Mouse (Mus musculus) R1 (cell line): ENCODE measurements around the gene Zfand3.
A peak's percentile ranks its signal among the peaks of the same experiment; 100 is the strongest.

Experiments
- DNase-seq: peaks from one replicate; pipeline ENCODE4 v3.0.0-alpha.2; 2018; ENCODE audit warnings: low read depth, low spot score

The Zfand3 gene

DNA sequence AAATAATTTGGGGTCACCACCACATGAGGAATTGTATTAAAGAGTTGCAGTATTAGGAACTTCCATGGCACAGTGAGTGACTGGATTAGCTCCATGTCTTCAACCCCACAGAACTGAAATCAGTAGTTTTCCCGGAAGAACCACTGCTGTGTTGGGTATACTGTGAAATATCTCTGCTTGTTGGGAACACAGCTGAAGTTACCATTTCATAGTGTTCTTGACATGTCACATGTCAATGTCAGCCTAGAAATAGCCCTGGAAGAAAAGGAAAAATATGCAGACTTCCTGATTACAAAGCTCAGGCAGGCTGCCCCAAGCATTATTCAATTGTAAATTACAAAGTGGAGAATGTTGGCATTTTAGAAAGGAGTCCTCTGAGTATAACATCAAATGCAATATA is 143.4 kb downstream of the Zfand3 start:
- DNase-seq: no peak

- DNase-seq: no peak
Measured at GRCm38 (mm10) chr17:30148320-30148719, 143.8 kb downstream of the Zfand3 start.

GRCm38 (mm10) chr17:30149911-30150310 is 145.4 kb downstream of the Zfand3 start:
- no peak for DNase-seq

DNA sequence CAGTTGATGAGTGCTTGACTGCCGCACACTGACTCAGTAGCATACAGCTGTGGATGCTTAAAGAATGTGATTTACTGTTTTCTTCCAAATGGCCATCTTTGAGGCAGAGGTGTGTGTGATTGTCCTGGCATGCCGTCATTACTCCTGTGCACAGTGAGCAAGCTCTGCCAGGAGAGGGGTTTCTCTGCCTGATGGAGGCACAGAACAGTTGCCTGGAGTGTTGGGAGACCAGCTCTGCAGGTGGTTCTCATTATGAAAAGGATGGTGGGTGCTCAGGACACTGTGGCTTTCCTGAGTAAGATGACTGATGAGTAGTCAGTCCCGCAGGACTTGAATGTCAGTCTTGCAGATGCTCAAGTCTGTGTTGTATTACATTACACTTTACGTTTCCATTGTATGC is 149.6 kb downstream of the Zfand3 start:
- no peak for DNase-seq

DNA sequence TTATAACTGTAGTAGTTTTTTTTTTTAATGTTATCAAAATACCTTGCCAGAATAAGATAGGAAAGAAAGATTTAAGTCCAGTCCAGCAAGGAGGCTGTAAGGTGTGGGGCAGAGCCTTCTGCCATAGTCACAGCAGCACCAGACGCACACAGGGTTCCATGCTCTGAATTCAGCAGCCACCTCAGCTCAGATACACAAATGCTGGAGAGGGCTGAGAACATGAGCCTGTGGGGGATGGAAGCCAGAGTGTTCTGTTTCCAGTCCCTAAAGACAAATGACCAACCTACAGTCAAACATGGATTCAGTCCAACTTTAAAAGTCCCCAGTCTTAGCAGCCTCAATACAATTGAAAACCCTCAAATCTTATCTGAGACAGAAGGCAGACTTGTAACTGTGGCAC is 150.3 kb downstream of the Zfand3 start:
- no peak for DNase-seq

DNA sequence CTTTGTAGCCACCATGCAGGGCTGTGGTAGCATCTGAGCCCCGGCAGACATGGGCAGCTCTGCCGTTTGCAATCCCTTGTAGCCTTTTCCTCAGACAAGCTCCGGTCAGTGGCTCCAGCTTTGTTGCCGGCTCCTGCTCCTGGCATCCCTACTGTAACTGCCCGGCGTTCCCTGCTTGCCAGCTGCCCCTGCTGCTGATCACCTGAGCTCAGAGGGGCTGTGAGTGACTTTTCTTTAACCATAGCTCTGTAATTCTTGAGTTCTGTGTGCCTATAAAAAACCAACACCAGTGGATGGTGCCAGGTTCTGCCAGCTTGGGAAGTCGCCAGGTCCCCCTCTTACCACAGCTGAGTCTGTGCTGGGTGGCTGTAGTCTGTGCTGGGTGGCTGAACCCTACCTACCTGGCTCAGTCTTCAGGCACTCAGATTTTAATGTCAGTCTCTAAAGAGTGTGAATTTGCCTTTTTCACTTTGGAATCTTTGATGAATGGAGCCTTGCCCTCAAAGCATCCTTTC is 150.9 kb downstream of the Zfand3 start:
- DNase-seq: no peak

DNA sequence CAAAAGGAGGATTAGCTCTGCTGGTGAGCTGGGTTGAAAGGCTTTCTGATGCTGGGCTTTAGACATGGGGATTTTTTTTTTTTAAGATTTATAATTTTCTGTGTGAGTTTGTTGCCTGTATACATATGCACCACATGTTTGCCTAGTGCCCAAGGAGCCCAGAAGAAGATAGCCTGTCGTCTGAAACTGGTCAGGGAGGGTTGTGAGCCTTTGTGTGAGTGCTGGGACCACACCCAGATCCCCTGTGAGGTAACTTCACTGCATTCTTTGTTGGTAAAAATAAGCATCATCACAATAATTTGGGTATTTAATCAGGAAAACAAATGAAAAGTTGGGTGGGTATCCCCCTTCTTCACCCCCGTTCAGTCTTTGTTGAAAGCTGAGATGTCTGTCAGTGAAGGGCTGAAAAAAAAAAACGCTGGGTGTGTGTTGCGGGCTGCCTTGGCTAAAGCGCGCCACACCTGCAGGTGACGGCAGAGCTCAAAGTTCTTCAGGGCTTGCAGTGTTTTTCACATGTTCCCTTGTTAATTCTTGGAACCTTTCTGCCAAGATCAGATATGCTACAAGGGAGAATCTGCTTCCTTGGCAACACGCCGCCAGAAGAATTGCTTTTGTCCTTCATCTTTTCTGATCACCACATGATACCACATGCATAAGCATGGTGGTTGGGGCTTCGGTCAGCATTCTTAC is 154.0 kb downstream of the Zfand3 start:
- peak; percentile 22 for DNase-seq

DNA sequence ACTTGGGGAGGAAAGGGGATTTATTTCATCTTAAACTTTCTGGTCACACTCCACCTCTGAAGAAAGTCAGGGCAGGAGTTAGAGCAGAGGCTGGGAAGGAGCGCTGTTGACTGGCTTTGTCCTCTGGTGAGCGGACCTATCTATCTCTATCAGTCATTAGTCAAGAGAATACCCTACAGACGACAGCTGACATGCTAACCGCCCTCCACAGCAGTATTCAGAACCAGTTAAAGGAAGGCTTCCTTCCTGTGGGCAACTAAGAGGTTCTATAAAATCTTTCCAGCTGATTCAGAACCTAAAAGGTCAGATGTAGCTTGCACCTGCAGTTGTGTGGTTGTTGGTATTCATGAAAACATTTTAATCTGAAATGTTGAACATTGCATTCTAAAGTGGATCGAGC is 154.8 kb downstream of the Zfand3 start:
- no peak for DNase-seq

DNA sequence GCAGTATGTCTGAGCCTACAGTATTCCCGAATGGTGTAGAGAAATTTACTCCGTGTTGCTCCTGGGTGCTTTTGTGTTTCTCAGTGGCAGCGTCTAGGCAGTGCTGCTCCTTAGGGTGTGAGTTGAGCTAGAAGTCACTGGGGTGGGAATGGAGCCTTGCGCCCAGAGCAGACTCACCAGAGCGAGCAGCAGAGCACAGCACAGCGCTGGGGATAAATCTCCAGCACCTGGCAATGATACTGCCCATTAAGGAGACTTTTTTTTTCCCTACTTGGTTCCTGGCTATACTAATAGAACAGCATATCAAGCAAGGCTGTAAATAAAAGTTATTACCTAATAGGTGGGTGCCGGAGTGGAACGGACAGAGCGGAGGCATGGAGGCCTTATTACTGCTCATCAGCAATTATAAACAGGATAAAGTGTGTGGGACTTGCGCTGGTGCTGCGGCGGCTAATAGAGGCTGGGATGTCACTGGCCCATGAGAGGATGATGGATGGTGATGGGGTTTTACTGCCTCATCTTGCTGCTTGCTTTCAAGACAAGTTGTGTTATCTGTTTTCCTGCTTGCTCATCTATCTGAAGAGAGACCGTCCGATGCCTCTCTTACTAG is 156.4 kb downstream of the Zfand3 start:
- DNase-seq: no peak

DNA sequence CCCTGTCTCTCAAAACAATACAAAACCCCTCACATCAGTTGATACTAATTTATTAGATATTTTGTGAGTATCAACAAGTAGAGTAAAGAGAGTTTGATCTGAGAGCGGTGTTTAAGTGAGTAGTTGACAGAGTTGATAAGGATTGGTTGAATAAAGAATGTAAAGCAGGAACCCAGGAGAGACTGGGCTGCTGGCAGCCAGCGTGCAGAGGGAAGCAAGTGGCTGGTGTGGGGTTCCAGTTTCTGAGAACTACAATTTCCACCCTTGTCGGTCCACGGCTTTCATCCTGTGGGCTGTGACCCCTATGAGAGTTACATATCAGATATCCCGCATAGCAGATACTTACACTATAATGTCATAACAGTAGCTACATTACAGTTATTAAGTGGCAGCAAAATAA is 158.4 kb downstream of the Zfand3 start:
- DNase-seq: no peak

GRCm38 (mm10) chr17:30163793-30164192 is 159.3 kb downstream of the Zfand3 start:
- DNase-seq: no peak

DNA sequence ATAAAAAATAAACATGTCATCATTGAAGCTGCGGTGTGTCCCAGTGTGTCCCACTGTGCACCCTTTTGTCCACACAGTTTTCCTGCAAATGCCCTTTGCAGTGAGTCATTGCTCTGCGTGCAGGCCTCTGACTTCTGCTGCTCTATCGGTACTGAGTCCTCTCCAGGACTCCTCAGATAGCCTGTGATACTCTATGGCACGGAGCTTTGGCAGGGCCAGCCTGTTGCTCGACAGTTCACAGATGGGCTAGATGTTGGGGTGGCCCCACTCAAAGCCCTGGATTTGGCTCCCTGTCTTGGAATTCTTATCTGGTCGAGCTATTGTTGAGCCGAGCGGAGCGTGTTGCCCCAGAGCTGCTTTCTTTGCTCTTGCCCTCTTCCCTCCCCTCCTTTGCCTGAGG is 160.3 kb downstream of the Zfand3 start:
- no peak for DNase-seq

DNA sequence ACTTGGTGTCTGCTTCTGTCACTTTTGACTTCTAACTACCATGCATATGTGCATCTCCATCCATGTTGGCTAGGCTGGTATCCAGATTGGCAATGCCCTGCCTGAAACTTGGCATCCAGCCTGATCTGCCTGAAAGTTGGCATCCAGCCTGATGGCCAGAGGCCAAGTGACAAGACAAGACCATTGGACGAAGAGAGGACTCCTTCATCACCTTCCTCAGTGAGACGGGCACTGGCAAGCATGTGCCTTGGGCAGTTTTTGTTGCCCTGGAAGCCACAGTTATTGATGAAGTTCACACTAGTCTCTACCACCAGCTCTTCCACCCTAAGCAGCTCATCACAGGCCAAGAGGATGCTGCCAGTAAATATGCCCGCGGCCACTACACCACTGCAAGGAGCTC is 172.9 kb downstream of the Zfand3 start:
- DNase-seq: no peak

GRCm38 (mm10) chr17:30178402-30178801 is 173.9 kb downstream of the Zfand3 start:
- DNase-seq: no peak

- DNase-seq: no peak
Measured at GRCm38 (mm10) chr17:30180197-30180596, 175.7 kb downstream of the Zfand3 start.

DNA sequence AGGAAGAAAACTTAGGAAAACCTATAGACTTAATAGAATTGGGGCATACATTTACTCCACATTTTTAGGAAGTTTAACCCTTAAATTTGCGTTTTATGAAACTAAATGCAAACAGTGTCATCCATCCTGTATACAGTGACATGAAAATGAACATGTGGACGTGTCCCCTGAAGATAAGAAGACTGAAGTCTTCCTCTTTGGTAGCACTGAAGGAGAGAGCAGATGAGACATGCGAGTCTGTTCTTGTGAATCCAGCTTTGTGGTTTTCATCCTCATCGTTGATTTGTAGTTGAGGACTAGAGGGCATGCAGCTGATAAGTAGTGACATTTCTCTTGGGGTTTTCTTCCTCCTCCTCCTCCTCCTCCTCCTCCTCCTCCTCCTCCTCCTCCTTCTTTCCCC is 177.0 kb downstream of the Zfand3 start:
- DNase-seq: no peak

GRCm38 (mm10) chr17:30182063-30182462 is 177.5 kb downstream of the Zfand3 start:
- no peak for DNase-seq

GRCm38 (mm10) chr17:30183561-30183960 is 179.0 kb downstream of the Zfand3 start:
- DNase-seq: no peak

DNA sequence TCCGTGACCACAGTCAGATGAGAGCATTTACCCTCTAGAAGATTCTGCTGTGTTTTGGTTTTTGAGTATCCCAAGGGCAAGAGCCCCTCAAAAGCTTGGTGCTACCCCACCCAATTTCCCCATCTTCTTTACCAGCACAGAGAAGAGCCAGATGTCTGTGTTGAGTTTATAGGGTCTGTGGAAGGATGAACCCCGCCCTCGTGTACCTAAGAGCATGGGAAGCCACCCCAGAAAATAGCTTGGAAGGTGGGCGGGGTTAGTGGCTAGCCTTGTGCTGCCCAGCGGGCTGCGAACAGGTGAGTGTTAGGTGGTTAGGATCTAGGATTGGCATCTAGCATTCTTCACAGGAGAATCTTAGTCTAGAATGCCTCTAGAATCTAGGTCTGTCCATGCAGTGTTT is 182.6 kb downstream of the Zfand3 start:
- no peak for DNase-seq

DNA sequence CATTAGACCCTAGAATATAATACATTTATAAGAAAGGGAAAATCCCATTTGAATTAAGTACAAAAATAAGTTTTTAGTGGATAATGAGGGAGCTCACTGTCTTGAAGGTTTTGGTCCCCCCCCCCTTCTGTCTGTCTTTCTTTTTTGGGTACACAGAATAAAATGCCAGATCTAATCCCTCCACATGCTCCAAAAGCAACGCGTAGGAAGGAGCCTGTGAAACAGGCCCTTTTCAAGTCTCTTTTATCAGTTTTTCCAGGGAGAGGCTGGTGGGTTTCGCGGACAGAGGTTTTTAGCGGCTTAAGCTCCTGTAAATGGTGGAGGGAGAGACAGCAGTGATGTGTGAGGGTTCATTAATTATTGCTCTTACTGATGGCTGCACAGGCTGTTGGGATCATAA is 183.0 kb downstream of the Zfand3 start:
- DNase-seq: no peak

GRCm38 (mm10) chr17:30188031-30188981 is 183.8 kb downstream of the Zfand3 start:
- DNase-seq: no peak

- DNase-seq: no peak
Measured at GRCm38 (mm10) chr17:30191097-30191640, 186.6 kb downstream of the Zfand3 start.
